Mouse (Mus musculus) liver, embryonic 15.5 days (tissue): Measurements from ENCODE around the gene Clec2d. TPM values are rescaled to one million over a fixed set of nuclear protein-coding genes. Genes with fewer than 3 reads are reported as not detected.

ENCODE experiments used
- microRNA-seq: library from miRNA; unstranded; fragments of <30 nt; microRNA quantifications from one replicate; pipeline ENCODE4, GENCODE M21; 2016
- polyA plus RNA-seq: library from polyadenylated mRNA; unstranded; fragments of >200 nt; fragmentation: Nextera tagmentation; extraction: Ambion mirVana; gene quantifications from 2 replicates; pipeline ENCODE4 v1.2.1, GENCODE M21; 2015

The Clec2d gene
- polyA plus RNA-seq, 1 experiment from 2014 or later = 0.58 TPM

Small RNAs within 50 kb of the gene (microRNA-seq; reads per million reads assigned to microRNA genes)
- gene Gm27514 = not detected

Other genes with a start within 250 kb of the Clec2d start
- not detected in 2 replicates for gene Clec2g, start 246.2 kb upstream of the Clec2d start, polyA plus RNA-seq
- gene Klrb1f, start 134.7 kb upstream of the Clec2d start, polyA plus RNA-seq = 0.24 and 0.36 TPM in 2 replicates
- gene Clec2e, start 79.7 kb upstream of the Clec2d start, polyA plus RNA-seq = not detected in 2 replicates
- 0.93 and 1.2 TPM in 2 replicates for gene Cd69, start 94.8 kb downstream of the Clec2d start, polyA plus RNA-seq
- not detected in 2 replicates for gene 4922502D21Rik, start 151.2 kb downstream of the Clec2d start, polyA plus RNA-seq
- 13.6 and 14.5 TPM in 2 replicates for gene Clec12a, start 162.1 kb downstream of the Clec2d start, polyA plus RNA-seq
- 0.06 and 0.08 TPM in 2 replicates for gene Clec12b, start 205.3 kb downstream of the Clec2d start, polyA plus RNA-seq
- gene Clec1b, start 216.7 kb downstream of the Clec2d start, polyA plus RNA-seq = 23.6 and 27.2 TPM in 2 replicates
- 0.22 and 0.25 TPM in 2 replicates for gene Clec9a, start 228.2 kb downstream of the Clec2d start, polyA plus RNA-seq